Comparison of ENCODE assay signal across 8 mouse cellular contexts in genomic region chr16:93605553-93605952, GRCm38 (mm10). TPM values are rescaled to one million over a fixed set of nuclear protein-coding genes. Genes with fewer than 3 reads are reported as not detected.
DNase-seq lines count a peak whose midpoint lies in the region; ATAC-seq and TF ChIP-seq lines count a peak whose summit lies in the region.

Gene Cbr1 (plus strand): TSS chr16:93605853.

- DNase-seq in lung, adult 18-20 months = no peak
- no peak for DNase-seq in heart, adult 18-20 months
- no peak for DNase-seq in layer of hippocampus, postnatal 10 days (ENCODE audit: low spot score in 2 of 2)
- no peak for DNase-seq in right cerebral cortex, postnatal 10 days (ENCODE audit: low spot score in 2 of 2)
- no peak for DNase-seq in B cell, adult 2 months

- no peaks in the 10 kb centered on the region; the same call in 1 of the 2 replicates for H3K36me3 ChIP-seq in lung, embryonic 16.5 days (ENCODE audit: control insufficient read depth, insufficient read depth, low read length)
- no peaks in the 10 kb centered on the region for H3K36me3 ChIP-seq in midbrain, embryonic 15.5 days (replicated peaks)

- TF ChIP-seq CTCF in bone marrow macrophage, adult 2 months (IDR thresholded peaks at IDR 0.05; ENCODE audit: low read depth, low read length) = no peak

- H3K9me3 ChIP-seq in lung, embryonic 16.5 days (ENCODE audit: control insufficient read depth, low read length) = no peaks in the 10 kb centered on the region
- H3K9me3 ChIP-seq in midbrain, embryonic 15.5 days = no peaks in the 10 kb centered on the region

- H3K27me3 ChIP-seq in lung, embryonic 16.5 days (ENCODE audit: control insufficient read depth, insufficient read depth, low read depth, low read length) = no peaks in the 10 kb centered on the region
- H3K27me3 ChIP-seq in midbrain, embryonic 15.5 days (replicated peaks) = no peaks in the 10 kb centered on the region

- 62% methylated on average over 4 of the region's 4 CpGs for WGBS in lung, embryonic 16.5 days
- WGBS in midbrain, embryonic 15.5 days = 54% methylated on average over 4 of the region's 4 CpGs

- peaks cover 12% of the 10 kb centered on the region for H3K4me1 ChIP-seq in lung, embryonic 16.5 days (replicated peaks; ENCODE audit: control insufficient read depth, insufficient read depth, low read length)
- peaks cover 5% of the 10 kb centered on the region for H3K4me1 ChIP-seq in bone marrow macrophage, adult 2 months (ENCODE audit: control insufficient read depth, insufficient read depth, low read length)
- peaks cover 40% of the 10 kb centered on the region for H3K4me1 ChIP-seq in midbrain, embryonic 15.5 days

- H3K27ac ChIP-seq in lung, embryonic 16.5 days (ENCODE audit: low read length) = no peak within 1 kb of the TSS
- H3K27ac ChIP-seq in bone marrow macrophage, adult 2 months (ENCODE audit: insufficient read depth, low read depth, low read length) = no peak within 1 kb of the TSS
- H3K27ac ChIP-seq in midbrain, embryonic 15.5 days = peak within 1 kb of the TSS; percentile 88

- H3K9ac ChIP-seq in lung, embryonic 16.5 days (ENCODE audit: low read length) = peak within 1 kb of the TSS; percentile 85
- peak within 1 kb of the TSS; percentile 85 for H3K9ac ChIP-seq in midbrain, embryonic 15.5 days

- TF ChIP-seq POLR2A in bone marrow macrophage, adult 2 months (IDR thresholded peaks at IDR 0.05; ENCODE audit: borderline replicate concordance, low read depth, low read length) = no peak

- ATAC-seq in lung, embryonic 16.5 days (ENCODE audit: low read depth) = no peak
- no peak for ATAC-seq in midbrain, embryonic 15.5 days (replicated peaks)

- peak within 1 kb of the TSS; percentile 69 for H3K4me3 ChIP-seq in lung, embryonic 16.5 days (ENCODE audit: low read length)
- H3K4me3 ChIP-seq in bone marrow macrophage, adult 2 months (ENCODE audit: insufficient read depth, low read length) = no peak within 1 kb of the TSS
- H3K4me3 ChIP-seq in midbrain, embryonic 15.5 days = peak within 1 kb of the TSS; percentile 71

- H3K4me2 ChIP-seq in lung, embryonic 16.5 days (ENCODE audit: low read depth, low read length) = peak within 1 kb of the TSS; percentile 94
- peak within 1 kb of the TSS; percentile 71 for H3K4me2 ChIP-seq in midbrain, embryonic 15.5 days

RNA-seq across cellular contexts. Expression of gene Cbr1, which starts in this region (rescaled TPM):
- 88.1 and 95.2 TPM in 2 replicates for polyA plus RNA-seq in lung, embryonic 16.5 days (2015; fragmentation: Nextera tagmentation; extraction: Ambion mirVana)
- 37.5 and 40.0 TPM in 2 replicates for polyA plus RNA-seq in bone marrow macrophage, adult 2 months (2012; ENCODE audit: insufficient read depth, insufficient read length, missing spikeins)
- total RNA-seq in heart, adult 18-20 months (2021) = 10 to 100 TPM; 32.0 to 34.9 TPM
- 10 to 100 TPM; 57.8 to 63.5 TPM for total RNA-seq in layer of hippocampus, postnatal 10 days (2021)
- 146 and 150 TPM in 2 replicates for polyA plus RNA-seq in midbrain, embryonic 15.5 days (2015; fragmentation: Nextera tagmentation; extraction: Ambion mirVana)
